Mouse (Mus musculus) limb, embryonic 14.5 days (tissue): ENCODE data around the gene Asb16. TPM values are rescaled to one million over a fixed set of nuclear protein-coding genes. Genes with fewer than 3 reads are reported as not detected.

Source experiments
- ATAC-seq: fragments of 200-750 bp; cut with Nextera tagmentation; 2 replicates; pipeline ENCODE4 v1.8.0; 2017; ENCODE audit warnings: low read depth, moderate number of reproducible peaks, moderate TSS enrichment; ENCODE audit not compliant: low FRiP score
- DNase-seq: peaks from one replicate; pipeline ENCODE4 v3.0.0-alpha.2; 2015; ENCODE audit warnings: low spot score
- H3K27ac ChIP-seq: fragments of 300-500 bp; sonication (generic); replicated peaks from 2 replicates; pipeline ENCODE4 v1.5.1; 2014; ENCODE audit warnings: low read depth, mild to moderate bottlenecking, low read length, moderate library complexity, mixed read lengths
- H3K27me3 ChIP-seq: fragments of 300-500 bp; sonication (generic); 2 replicates; pipeline ENCODE4 v1.6.1; 2014; ENCODE audit warnings: low read length, mixed read lengths; ENCODE audit not compliant: control insufficient read depth, insufficient read depth
- H3K36me3 ChIP-seq: fragments of 300-500 bp; sonication (generic); 2 replicates; pipeline ENCODE4 v1.6.1; 2014; ENCODE audit warnings: mild to moderate bottlenecking, low read length, moderate library complexity, mixed read lengths; ENCODE audit not compliant: control insufficient read depth, insufficient read depth
- H3K4me1 ChIP-seq: fragments of 300-500 bp; sonication (generic); 2 replicates; pipeline ENCODE4 v1.6.1; 2014; ENCODE audit warnings: antibody characterized with exemption, low read length, mixed read lengths; ENCODE audit not compliant: control insufficient read depth, insufficient read depth
- H3K4me2 ChIP-seq: fragments of 300-500 bp; sonication (generic); replicated peaks from 2 replicates; pipeline ENCODE4 v1.6.1; 2014; ENCODE audit warnings: low read depth, mild to moderate bottlenecking, low read length, moderate library complexity; ENCODE audit not compliant: severe bottlenecking
- H3K4me3 ChIP-seq: fragments of 300-500 bp; sonication (generic); replicated peaks from 2 replicates; pipeline ENCODE4 v1.5.1; 2014; ENCODE audit warnings: low read length
- H3K9ac ChIP-seq: fragments of 300-500 bp; sonication (generic); 2 replicates; pipeline ENCODE4 v1.6.1; 2014; ENCODE audit warnings: mild to moderate bottlenecking, low read depth, low read length, moderate library complexity; ENCODE audit not compliant: severe bottlenecking
- H3K9me3 ChIP-seq: fragments of 300-500 bp; sonication (generic); 2 replicates; pipeline ENCODE4 v1.6.1; 2016; ENCODE audit warnings: low read length; ENCODE audit not compliant: control insufficient read depth
- POLR2A ChIP-seq: fragments of 200-500 bp; IDR thresholded peaks from 2 replicates; pipeline ENCODE4 v1.8.0; 2012; ENCODE audit warnings: inconsistent platforms, mild to moderate bottlenecking, moderate library complexity, borderline replicate concordance; ENCODE audit not compliant: insufficient read depth, insufficient read length; ENCODE audit errors: extremely low read depth
- WGBS: fragments of 180-500 bp; shearing (Covaris S2); extraction: QIAGEN DNeasy Blood & Tissue Kit; methylation state at CpG from one replicate; pipeline ENCODE4 v1.1.7; 2014; 5-methylcytosine and 5-hydroxymethylcytosine counted together
- polyA plus RNA-seq, 2 experiments: library from polyadenylated mRNA; depleted of rRNA in 1 of 2; stranded (reverse) in 1 of 2; unstranded in 1 of 2; fragments of >200 nt; fragmentation: Nextera tagmentation in 1 of 2; extraction: Ambion mirVana in 1 of 2; gene quantifications; 2 replicates each; pipeline versions ENCODE4 v1.2.1 to v1.2.3; 2012 to 2014

The Asb16 gene
- polyA plus RNA-seq, 2 experiments = 0.25 to 2.2 TPM

DNA sequence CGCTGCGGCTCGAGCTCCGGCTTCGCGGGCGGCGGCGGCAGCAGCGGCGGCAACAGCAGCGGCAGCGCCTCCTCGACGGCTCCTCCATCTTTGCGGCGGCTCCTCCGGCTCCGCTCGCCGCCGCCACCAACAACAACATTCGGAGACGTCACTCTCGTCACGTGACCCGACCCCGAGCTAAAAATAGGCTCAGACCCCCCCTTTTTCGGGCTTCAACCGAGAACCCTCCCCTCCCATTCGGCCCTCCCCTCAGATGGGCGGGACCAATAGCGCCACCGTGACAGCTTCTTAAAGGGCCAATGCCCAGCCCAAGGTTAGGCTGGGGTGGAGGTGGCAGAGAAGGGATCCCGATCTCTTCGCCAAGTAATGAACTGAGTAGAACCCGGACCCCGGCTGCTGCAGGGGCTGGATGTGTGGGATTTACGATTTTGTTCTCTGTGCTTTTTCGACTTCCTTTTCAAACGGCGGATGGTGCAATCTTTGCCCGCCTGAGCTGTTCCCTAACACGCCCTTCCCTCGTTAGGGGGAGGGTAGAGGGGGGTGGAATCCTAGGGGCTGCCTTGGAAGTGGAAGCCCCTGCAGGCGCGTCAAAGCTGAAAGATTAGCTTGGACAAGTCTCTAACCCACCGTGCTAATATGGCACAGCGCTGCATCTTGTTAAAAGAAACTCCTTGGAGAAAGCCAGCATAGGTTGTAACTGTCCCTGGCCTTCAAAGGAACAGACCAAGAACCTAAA lies 38.4 kb upstream of the Asb16 start, which contains the start of gene Hdac5:
Hdac5 (minus strand) TSS at position 161 of the 736 bp plus-strand sequence.
- peak within 1 kb of the TSS; percentile 97 for H3K4me3 ChIP-seq
- peak within 1 kb of the TSS; percentile 71 for H3K27ac ChIP-seq
- DNase-seq = peak; percentile 99
- ATAC-seq = peak; percentile 94
- WGBS = under 1% methylated on average over 28 of the region's 49 CpGs
- H3K9ac ChIP-seq = peak within 1 kb of the TSS; percentile 84
- H3K9me3 ChIP-seq = no peaks in the 10 kb centered on the region
- H3K4me2 ChIP-seq = peak within 1 kb of the TSS; percentile 86
- TF ChIP-seq POLR2A = no peak; the same call in 1 of the 2 replicates
- no peaks in the 10 kb centered on the region for H3K36me3 ChIP-seq
- peaks cover 25% of the 10 kb centered on the region for H3K4me1 ChIP-seq
- no peaks in the 10 kb centered on the region for H3K27me3 ChIP-seq

DNA sequence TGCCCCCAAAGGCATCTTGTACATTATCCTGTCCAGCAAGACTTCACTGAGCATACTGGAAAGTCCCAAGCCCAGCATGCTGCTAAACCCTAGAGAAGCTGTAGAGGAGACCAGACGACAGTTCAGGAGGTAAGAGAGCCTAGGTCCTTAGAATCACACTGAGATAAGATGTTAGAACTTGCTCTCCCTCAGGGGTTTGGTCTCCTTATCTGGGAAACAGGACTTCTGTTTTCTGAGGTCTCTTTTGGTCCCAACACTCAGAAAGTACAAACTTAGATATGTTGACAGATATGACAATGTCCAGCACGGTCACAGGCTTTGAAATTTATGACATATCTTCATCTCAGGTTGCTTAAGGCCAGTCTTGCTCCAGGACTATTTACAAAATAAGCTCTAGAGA lies 32.5 kb upstream of the Asb16 start:
- no peak overlapping the region for H3K9ac ChIP-seq
- H3K27ac ChIP-seq = no peak overlapping the region
- DNase-seq (no peak), ATAC-seq (no peak)
- H3K27me3 ChIP-seq = no peaks in the 10 kb centered on the region
- WGBS = 66% methylated on average over 2 of the region's 2 CpGs
- H3K4me3 ChIP-seq = no peak overlapping the region
- H3K4me1 ChIP-seq = no peaks in the 10 kb centered on the region
- no peak overlapping the region for H3K4me2 ChIP-seq
- H3K9me3 ChIP-seq = no peaks in the 10 kb centered on the region
- no peak for TF ChIP-seq POLR2A
- H3K36me3 ChIP-seq = no peaks in the 10 kb centered on the region

DNA sequence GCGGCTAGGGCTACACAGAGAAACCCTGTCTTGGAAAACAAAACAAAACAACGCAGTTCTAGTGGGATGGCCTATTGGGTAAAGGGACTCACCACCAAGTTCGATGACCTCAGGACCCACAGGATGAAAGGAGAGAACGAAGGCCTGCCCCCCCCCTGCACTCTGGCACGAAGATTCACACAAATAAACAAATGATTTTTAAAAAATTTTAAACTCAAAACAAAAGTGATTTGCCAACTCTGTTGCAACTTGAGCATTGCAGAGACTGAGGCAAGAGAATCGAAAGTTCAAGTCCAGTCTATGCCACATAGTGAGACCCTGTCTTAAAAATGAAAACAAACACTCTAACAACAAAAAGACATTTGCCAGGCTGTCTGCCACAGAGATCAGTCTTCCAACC lies 27.9 kb upstream of the Asb16 start:
- no peaks in the 10 kb centered on the region for H3K27me3 ChIP-seq
- no peak overlapping the region for H3K4me3 ChIP-seq
- DNase-seq = no peak
- H3K4me1 ChIP-seq = peaks cover 10% of the 10 kb centered on the region; the same call in 1 of the 2 replicates
- 92% methylated on average over 6 of the region's 6 CpGs for WGBS
- no peak overlapping the region for H3K4me2 ChIP-seq
- TF ChIP-seq POLR2A = no peak
- no peaks in the 10 kb centered on the region for H3K9me3 ChIP-seq
- H3K27ac ChIP-seq = no peak overlapping the region
- H3K36me3 ChIP-seq = no peaks in the 10 kb centered on the region
- no peak for ATAC-seq
- H3K9ac ChIP-seq = no peak overlapping the region

DNA sequence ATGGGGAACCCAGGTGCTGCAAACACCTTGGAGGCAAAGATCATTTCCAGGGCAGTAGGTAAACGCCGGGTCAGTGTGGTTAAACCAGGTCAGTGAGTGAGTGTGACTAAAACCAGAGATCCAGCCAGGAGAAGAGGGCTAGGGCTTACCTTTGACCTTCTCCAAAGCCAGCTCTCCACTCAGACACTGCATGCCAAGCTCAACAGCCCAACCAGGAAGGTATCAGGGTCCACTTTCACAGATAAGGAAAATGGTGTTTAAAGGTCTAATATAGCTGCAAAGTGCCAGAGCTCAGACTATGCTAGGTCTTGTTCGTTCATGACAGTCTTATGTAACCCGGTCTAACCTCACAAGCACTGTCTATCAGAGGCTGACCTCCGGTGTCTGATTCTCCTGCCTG lies 27.3 kb upstream of the Asb16 start:
- 76% methylated on average over 5 of the region's 5 CpGs for WGBS

DNA sequence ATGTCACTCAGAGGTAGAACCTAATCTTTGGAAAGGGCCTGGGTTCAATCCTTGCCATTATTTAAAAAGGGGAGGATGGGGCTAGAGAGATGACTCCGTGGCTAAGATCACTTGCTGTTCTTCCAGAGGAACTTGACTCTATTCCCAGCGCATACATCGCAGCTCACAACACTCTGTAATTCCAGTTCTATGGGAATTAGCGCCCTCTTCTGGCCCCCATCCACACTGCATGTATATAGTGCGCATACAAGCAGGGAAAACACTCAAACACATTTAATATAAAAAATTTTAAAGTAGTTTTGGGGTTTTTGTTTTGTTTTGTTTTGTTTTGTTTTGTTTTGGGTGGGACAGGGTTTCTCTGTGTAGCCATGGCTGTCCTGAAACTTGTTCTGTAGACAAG lies 26.7 kb upstream of the Asb16 start:
- TF ChIP-seq POLR2A = no peak
- peaks cover 13% of the 10 kb centered on the region; the same call in 1 of the 2 replicates for H3K4me1 ChIP-seq
- no peaks in the 10 kb centered on the region for H3K27me3 ChIP-seq
- no peaks in the 10 kb centered on the region for H3K9me3 ChIP-seq
- H3K27ac ChIP-seq = no peak overlapping the region
- H3K4me2 ChIP-seq = no peak overlapping the region
- DNase-seq (no peak), ATAC-seq (no peak)
- no peaks in the 10 kb centered on the region for H3K36me3 ChIP-seq
- H3K9ac ChIP-seq = no peak overlapping the region
- no peak overlapping the region for H3K4me3 ChIP-seq
- 63% methylated on average over 5 of the region's 5 CpGs for WGBS

More for the DNA sequence above, 27.3 kb upstream of the Asb16 start:
- Histone ChIP-seq H3K4me3 (no peak overlapping the region), H3K36me3 (no peaks in the 10 kb centered on the region), H3K27ac (no peak overlapping the region), H3K27me3 (no peaks in the 10 kb centered on the region), H3K9ac (no peak overlapping the region), H3K4me2 (no peak overlapping the region), H3K9me3 (no peaks in the 10 kb centered on the region), H3K4me1 (peaks cover 13% of the 10 kb centered on the region; the same call in 1 of the 2 replicates)
- no peak for TF ChIP-seq POLR2A
- no peak for ATAC-seq
- DNase-seq = no peak
